Mouse (Mus musculus) heart, embryonic 10.5 days (tissue): ENCODE results near the gene Paqr9. TPM values are rescaled to one million over a fixed set of nuclear protein-coding genes. Genes with fewer than 3 reads are reported as not detected.

ENCODE experiments used
- DNase-seq: peaks from one replicate; pipeline ENCODE4 v3.0.0-alpha.2; 2017; ENCODE audit warnings: low spot score
- H3K27ac ChIP-seq: fragments of 300-500 bp; sonication (generic); 2 replicates; pipeline ENCODE4 v1.5.1; 2016; ENCODE audit warnings: mild to moderate bottlenecking
- H3K27me3 ChIP-seq: fragments of 300-500 bp; sonication (generic); 2 replicates; pipeline ENCODE4 v1.6.1; 2016; ENCODE audit warnings: mild to moderate bottlenecking; ENCODE audit not compliant: poor library complexity, insufficient read depth, severe bottlenecking
- H3K36me3 ChIP-seq: fragments of 300-500 bp; sonication (generic); 2 replicates; pipeline ENCODE4 v1.6.1; 2016; ENCODE audit warnings: mild to moderate bottlenecking, moderate library complexity
- H3K4me1 ChIP-seq: fragments of 300-500 bp; sonication (generic); 2 replicates; pipeline ENCODE4 v1.6.1; 2016; ENCODE audit warnings: mild to moderate bottlenecking
- H3K4me3 ChIP-seq: fragments of 300-500 bp; sonication (generic); 2 replicates; pipeline ENCODE4 v1.5.1; 2016; ENCODE audit warnings: mild to moderate bottlenecking, moderate library complexity
- H3K9me3 ChIP-seq: fragments of 300-500 bp; sonication (generic); 2 replicates; pipeline ENCODE4 v1.6.1; 2016; ENCODE audit warnings: mild to moderate bottlenecking, moderate library complexity
- WGBS: fragments of 180-500 bp; shearing (Covaris S2); methylation state at CpG from one replicate; pipeline ENCODE4 v1.1.7; 2016; 5-methylcytosine and 5-hydroxymethylcytosine counted together
- polyA plus RNA-seq: library from polyadenylated mRNA; unstranded; fragments of >200 nt; fragmentation: Nextera tagmentation; extraction: Ambion mirVana; gene quantifications from 2 replicates; pipeline ENCODE4 v1.2.1, GENCODE M21; 2016

Gene Paqr9
- polyA plus RNA-seq, 1 experiment from 2014 or later, result 3.3 TPM

DNA sequence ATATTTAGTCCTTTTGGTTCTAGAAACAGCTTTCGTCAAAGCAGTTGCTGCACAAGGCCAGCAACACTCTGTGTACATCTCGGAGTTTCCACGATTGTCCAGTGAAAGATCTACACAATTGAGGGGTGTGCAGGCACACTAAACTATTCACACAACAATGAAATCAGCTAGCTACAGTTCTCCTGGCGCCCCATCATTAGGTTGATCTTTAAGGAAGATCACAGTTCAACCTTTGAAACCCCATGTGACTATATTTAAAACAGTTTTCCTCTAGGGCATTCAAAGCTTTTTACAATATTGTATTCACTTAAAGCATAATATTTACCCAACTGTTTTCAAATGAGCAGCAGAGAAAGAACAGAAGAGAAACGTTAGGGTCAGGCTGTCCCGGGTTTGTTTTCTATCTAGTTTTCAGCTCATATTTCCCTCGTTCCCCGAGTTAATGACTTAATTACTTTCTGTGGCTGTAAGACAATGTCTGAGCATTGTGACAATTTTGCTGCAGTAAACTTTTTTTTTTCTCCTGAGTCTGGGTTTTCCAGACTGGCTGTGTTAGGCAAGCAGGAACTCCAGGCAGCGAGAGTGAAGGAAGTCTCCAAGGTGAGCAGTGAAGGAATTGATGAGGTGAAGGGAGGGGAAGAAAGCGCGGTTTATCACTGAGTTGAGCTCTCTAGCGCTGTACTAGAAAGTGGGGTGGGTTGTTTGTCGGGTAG lies 38.2 kb downstream of the Paqr9 start:
- no peaks in the 10 kb centered on the region for H3K27me3 ChIP-seq
- 51% methylated on average over 13 of the region's 13 CpGs for WGBS
- peak overlapping the region; percentile 39 for H3K4me3 ChIP-seq
- no peak for DNase-seq
- no peaks in the 10 kb centered on the region for H3K9me3 ChIP-seq
- no peaks in the 10 kb centered on the region; the same call in 1 of the 2 replicates for H3K4me1 ChIP-seq
- no peaks in the 10 kb centered on the region for H3K36me3 ChIP-seq
- H3K27ac ChIP-seq, result no peak overlapping the region

DNA sequence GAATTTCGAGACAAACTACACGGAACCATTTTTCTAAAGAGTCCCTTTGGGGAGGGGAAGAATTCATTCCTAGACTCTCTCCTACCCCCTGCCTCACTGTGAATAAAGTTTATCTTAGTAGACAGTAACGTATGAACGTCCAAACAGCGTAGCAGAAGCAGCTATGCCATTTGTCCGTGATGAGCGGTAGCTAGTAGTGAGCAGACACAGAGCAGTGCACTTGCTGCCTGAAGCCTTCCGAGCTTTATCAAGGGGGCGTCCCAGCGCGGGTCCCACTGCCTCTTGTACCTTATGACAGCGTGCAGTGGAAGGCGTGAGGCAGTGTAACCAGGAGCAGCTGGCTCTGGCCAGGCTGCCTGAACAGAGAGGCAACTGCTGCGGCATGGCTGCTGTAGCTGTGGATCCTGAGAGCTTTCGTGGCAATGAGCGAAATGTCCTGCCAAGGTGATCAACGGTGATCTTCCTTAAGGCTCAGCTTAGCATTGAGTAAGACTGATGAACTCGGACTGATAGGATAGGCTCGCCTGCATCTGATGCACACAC lies 38.8 kb downstream of the Paqr9 start:
- no peak for DNase-seq
- peak overlapping the region; percentile 39 for H3K4me3 ChIP-seq
- no peak overlapping the region for H3K27ac ChIP-seq
- no peaks in the 10 kb centered on the region for H3K36me3 ChIP-seq
- WGBS, result 41% methylated on average over 19 of the region's 19 CpGs
- H3K27me3 ChIP-seq, result no peaks in the 10 kb centered on the region
- H3K9me3 ChIP-seq, result no peaks in the 10 kb centered on the region
- H3K4me1 ChIP-seq, result no peaks in the 10 kb centered on the region; the same call in 1 of the 2 replicates

- no peaks in the 10 kb centered on the region for H3K27me3 ChIP-seq
- no peaks in the 10 kb centered on the region for H3K36me3 ChIP-seq
- no peak overlapping the region for H3K4me3 ChIP-seq
- WGBS, result 80% methylated on average over 4 of the region's 4 CpGs
- H3K9me3 ChIP-seq, result no peaks in the 10 kb centered on the region
- no peaks in the 10 kb centered on the region; the same call in 1 of the 2 replicates for H3K4me1 ChIP-seq
- no peak overlapping the region for H3K27ac ChIP-seq
- DNase-seq, result no peak
These were observed 39.9 kb downstream of the Paqr9 start for GRCm38 (mm10) chr9:95599399-95599798.

DNA sequence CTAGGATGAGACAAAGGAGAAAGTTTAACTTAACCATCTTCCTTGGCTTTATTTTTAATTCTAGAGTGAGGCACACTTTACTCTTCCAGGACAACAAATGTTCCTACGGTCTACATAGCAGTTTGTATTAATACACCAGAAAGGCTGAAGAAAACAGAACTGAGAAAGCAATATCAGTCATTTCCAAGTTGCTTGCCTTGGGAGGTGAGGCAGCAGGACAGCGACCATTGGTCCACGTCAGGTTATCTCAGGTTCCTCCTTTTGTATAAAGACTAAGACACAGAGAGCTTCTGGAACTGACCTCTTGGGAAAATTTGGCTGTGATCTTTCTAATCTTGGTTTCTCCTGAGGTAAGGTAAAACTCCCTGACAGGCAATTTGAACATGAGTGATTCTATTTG lies 43.4 kb downstream of the Paqr9 start:
- DNase-seq, result no peak
- Histone ChIP-seq H3K4me3 (no peak overlapping the region), H3K9me3 (no peaks in the 10 kb centered on the region), H3K4me1 (no peaks in the 10 kb centered on the region; the same call in 1 of the 2 replicates), H3K27me3 (no peaks in the 10 kb centered on the region), H3K36me3 (no peaks in the 10 kb centered on the region), H3K27ac (no peak overlapping the region)
- 81% methylated on average over 3 of the region's 3 CpGs for WGBS

DNA sequence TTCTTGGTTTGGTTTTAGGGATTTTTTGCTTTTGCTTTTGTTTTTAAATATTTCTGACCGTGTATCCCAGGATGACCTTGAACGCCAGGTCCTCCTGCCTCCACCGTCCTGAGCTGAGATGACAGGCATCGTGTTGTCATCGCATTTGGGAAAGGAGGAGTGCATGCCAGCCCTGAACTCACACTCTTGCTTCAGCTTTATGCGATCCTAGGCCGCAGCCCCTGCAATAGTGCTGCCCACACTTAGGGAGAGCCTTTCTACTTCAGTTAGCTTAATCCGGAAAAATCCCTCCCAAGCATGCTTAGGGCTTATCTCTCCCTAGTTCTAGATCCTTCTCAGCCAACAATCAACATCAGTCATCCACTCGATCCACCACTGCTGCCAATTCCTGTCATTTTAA lies 43.9 kb downstream of the Paqr9 start:
- H3K36me3 ChIP-seq, result no peaks in the 10 kb centered on the region
- 74% methylated on average over 9 of the region's 9 CpGs for WGBS
- H3K27ac ChIP-seq, result no peak overlapping the region
- H3K9me3 ChIP-seq, result no peaks in the 10 kb centered on the region
- DNase-seq, result no peak
- no peaks in the 10 kb centered on the region; the same call in 1 of the 2 replicates for H3K4me1 ChIP-seq
- no peak overlapping the region for H3K4me3 ChIP-seq
- no peaks in the 10 kb centered on the region for H3K27me3 ChIP-seq

GRCm38 (mm10) chr9:95607196-95607595 lies 47.7 kb downstream of the Paqr9 start:
- no peak overlapping the region for H3K27ac ChIP-seq
- no peaks in the 10 kb centered on the region for H3K27me3 ChIP-seq
- DNase-seq, result no peak
- H3K36me3 ChIP-seq, result no peaks in the 10 kb centered on the region
- 44% methylated on average over 5 of the region's 5 CpGs for WGBS
- no peak overlapping the region for H3K4me3 ChIP-seq
- no peaks in the 10 kb centered on the region for H3K4me1 ChIP-seq
- no peaks in the 10 kb centered on the region for H3K9me3 ChIP-seq

GRCm38 (mm10) chr9:95612246-95612768 lies 52.9 kb downstream of the Paqr9 start:
- no peak overlapping the region for H3K4me3 ChIP-seq
- WGBS, result 71% methylated on average over 8 of the region's 8 CpGs
- no peaks in the 10 kb centered on the region for H3K9me3 ChIP-seq
- H3K27ac ChIP-seq, result no peak overlapping the region
- H3K36me3 ChIP-seq, result no peaks in the 10 kb centered on the region
- H3K27me3 ChIP-seq, result no peaks in the 10 kb centered on the region
- no peaks in the 10 kb centered on the region for H3K4me1 ChIP-seq
- DNase-seq, result no peak

- Histone ChIP-seq H3K36me3 (no peaks in the 10 kb centered on the region), H3K27ac (no peak overlapping the region), H3K4me1 (no peaks in the 10 kb centered on the region), H3K9me3 (no peaks in the 10 kb centered on the region), H3K4me3 (no peak overlapping the region), H3K27me3 (no peaks in the 10 kb centered on the region)
- DNase-seq, result no peak
- 29% methylated on average over 9 of the region's 9 CpGs for WGBS
These were observed 54.1 kb downstream of the Paqr9 start for GRCm38 (mm10) chr9:95613426-95614127.

DNA sequence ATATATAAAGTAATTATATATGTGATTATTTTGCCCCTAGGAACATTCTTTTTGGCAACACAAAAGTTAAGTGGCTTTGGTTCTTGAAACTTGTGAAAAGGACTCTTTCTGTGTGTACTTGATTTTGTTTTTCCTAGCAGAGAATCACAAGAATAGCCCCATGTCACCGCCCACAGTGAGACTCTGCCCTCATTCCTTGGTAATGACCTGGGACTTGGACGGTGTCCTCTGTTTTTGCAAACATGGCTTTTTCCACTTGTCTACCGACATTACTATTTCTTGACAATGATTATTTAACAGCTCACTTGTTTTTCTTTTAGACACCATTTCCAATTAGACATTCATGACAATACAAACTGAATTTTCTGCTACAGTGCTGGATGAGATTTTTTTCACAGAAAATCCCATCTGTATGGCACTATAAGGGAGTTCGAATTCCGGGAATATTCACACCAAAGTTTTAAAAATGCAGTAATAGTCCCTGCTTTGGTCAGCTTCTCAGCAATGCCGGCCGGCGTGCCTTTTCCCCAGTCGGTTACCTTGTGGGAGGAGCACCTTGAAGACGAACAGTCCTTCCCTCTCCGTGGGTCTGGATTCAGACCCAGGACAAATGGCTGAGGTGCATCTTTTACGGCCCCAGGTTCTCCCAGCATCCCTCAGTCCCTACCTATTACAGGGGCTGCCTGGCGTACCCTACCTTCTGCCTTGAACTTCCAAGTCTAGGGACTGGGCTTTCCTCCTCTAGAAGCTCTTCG lies 55.6 kb downstream of the Paqr9 start:
- H3K27ac ChIP-seq, result no peak overlapping the region
- no peaks in the 10 kb centered on the region for H3K36me3 ChIP-seq
- no peaks in the 10 kb centered on the region for H3K4me1 ChIP-seq
- no peak overlapping the region for H3K4me3 ChIP-seq
- DNase-seq, result no peak
- H3K9me3 ChIP-seq, result no peaks in the 10 kb centered on the region
- no peaks in the 10 kb centered on the region for H3K27me3 ChIP-seq
- WGBS, result 67% methylated on average over 14 of the region's 14 CpGs

DNA sequence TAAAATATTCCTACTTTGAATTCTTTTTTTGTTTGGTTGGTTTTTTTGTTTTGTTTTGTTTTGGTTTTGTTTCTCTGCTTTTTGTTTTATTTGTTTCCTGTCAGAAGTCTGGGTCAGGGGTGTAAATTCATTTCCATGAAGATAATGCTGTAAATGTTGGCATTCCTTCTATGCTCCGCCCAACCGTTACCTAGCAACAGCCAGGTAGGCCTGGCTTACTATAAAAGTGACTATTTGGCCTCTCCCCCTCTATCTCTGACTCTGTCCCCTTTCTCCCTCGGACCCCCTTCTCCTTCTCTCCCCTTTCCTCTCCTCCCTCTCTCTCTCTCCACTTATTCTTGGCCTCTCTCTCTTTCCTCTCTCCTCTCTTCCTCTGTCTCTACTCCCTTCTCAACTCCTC lies 56.5 kb downstream of the Paqr9 start:
- WGBS, result 69% methylated on average over 3 of the region's 3 CpGs
- Histone ChIP-seq H3K27me3 (no peaks in the 10 kb centered on the region), H3K36me3 (no peaks in the 10 kb centered on the region), H3K4me1 (no peaks in the 10 kb centered on the region), H3K4me3 (no peak overlapping the region), H3K27ac (no peak overlapping the region), H3K9me3 (no peaks in the 10 kb centered on the region)
- no peak for DNase-seq
